Mouse (Mus musculus) limb, embryonic 11.5 days (tissue): Measurements from ENCODE around the gene R3hdm4. TPM values are rescaled to one million over a fixed set of nuclear protein-coding genes. Genes with fewer than 3 reads are reported as not detected.

ENCODE experiments used
- ATAC-seq: fragments of 200-750 bp; cut with Nextera tagmentation; 2 replicates; pipeline ENCODE4 v1.8.0; 2017; ENCODE audit warnings: low read depth; ENCODE audit not compliant: insufficient number of reproducible peaks, low FRiP score, low TSS enrichment
- DNase-seq: peaks from one replicate; pipeline ENCODE4 v3.0.0-alpha.2; 2015; ENCODE audit warnings: low spot score
- H3K27ac ChIP-seq: fragments of 300-500 bp; sonication (generic); replicated peaks from 2 replicates; pipeline ENCODE4 v1.5.1; 2014; ENCODE audit warnings: low read depth, mild to moderate bottlenecking, low read length
- H3K27me3 ChIP-seq: fragments of 300-500 bp; sonication (generic); 2 replicates; pipeline ENCODE4 v1.6.1; 2014; ENCODE audit warnings: mild to moderate bottlenecking, low read length, mixed read lengths; ENCODE audit not compliant: control insufficient read depth, insufficient read depth
- H3K36me3 ChIP-seq: fragments of 300-500 bp; sonication (generic); 2 replicates; pipeline ENCODE4 v1.6.1; 2014; ENCODE audit warnings: mild to moderate bottlenecking, low read length, moderate library complexity, mixed read lengths; ENCODE audit not compliant: control insufficient read depth, insufficient read depth
- H3K4me1 ChIP-seq: fragments of 300-500 bp; sonication (generic); 2 replicates; pipeline ENCODE4 v1.6.1; 2014; ENCODE audit warnings: low read length, mixed read lengths; ENCODE audit not compliant: control insufficient read depth, insufficient read depth
- H3K4me2 ChIP-seq: fragments of 300-500 bp; sonication (generic); 2 replicates; pipeline ENCODE4 v1.6.1; 2014; ENCODE audit warnings: low read depth, mild to moderate bottlenecking, moderate library complexity; ENCODE audit not compliant: severe bottlenecking
- H3K4me3 ChIP-seq: fragments of 300-500 bp; sonication (generic); 2 replicates; pipeline ENCODE4 v1.5.1; 2014; ENCODE audit warnings: low read depth, low read length
- H3K9ac ChIP-seq: fragments of 300-500 bp; sonication (generic); 2 replicates; pipeline ENCODE4 v1.6.1; 2014; ENCODE audit warnings: mild to moderate bottlenecking, low read length
- H3K9me3 ChIP-seq: fragments of 300-500 bp; sonication (generic); 2 replicates; pipeline ENCODE4 v1.6.1; 2016; ENCODE audit warnings: low read length; ENCODE audit not compliant: control insufficient read depth
- WGBS: fragments of 180-500 bp; shearing (Covaris S2); extraction: QIAGEN DNeasy Blood & Tissue Kit; methylation state at CpG from one replicate; pipeline ENCODE4 v1.1.7; 2014; 5-methylcytosine and 5-hydroxymethylcytosine counted together
- polyA plus RNA-seq: library from polyadenylated mRNA; unstranded; fragments of >200 nt; fragmentation: Nextera tagmentation; extraction: Ambion mirVana; gene quantifications from 2 replicates; pipeline ENCODE4 v1.2.1, GENCODE M21; 2014

R3hdm4 gene
- polyA plus RNA-seq, 1 experiment from 2014 or later, result 133 TPM

- Histone ChIP-seq H3K4me2 (peak overlapping the region; percentile 95), H3K27ac (peak overlapping the region; percentile 51; the same call in 1 of the 2 replicates), H3K9me3 (no peaks in the 10 kb centered on the region), H3K36me3 (no peaks in the 10 kb centered on the region), H3K9ac (peak overlapping the region; percentile 92), H3K4me3 (peak overlapping the region; percentile 88), H3K4me1 (peaks cover 34% of the 10 kb centered on the region), H3K27me3 (peaks cover 39% of the 10 kb centered on the region)
- ATAC-seq, result no peak
- WGBS, result 7% methylated on average over 8 of the region's 8 CpGs
- peak; percentile 37 for DNase-seq
Measured at GRCm38 (mm10) chr10:79916081-79916480, 4.9 kb downstream of the R3hdm4 start.

- H3K4me2 ChIP-seq, result peak overlapping the region; percentile 95; the same call in 1 of the 2 replicates
- no peak overlapping the region for H3K9ac ChIP-seq
- 73% methylated on average over 7 of the region's 7 CpGs for WGBS
- H3K36me3 ChIP-seq, result peaks cover 3% of the 10 kb centered on the region; the same call in 1 of the 2 replicates
- H3K27ac ChIP-seq, result no peak overlapping the region
- DNase-seq (no peak), ATAC-seq (no peak)
- H3K4me1 ChIP-seq, result peaks cover 25% of the 10 kb centered on the region
- no peak overlapping the region for H3K4me3 ChIP-seq
- H3K27me3 ChIP-seq, result peaks cover 29% of the 10 kb centered on the region
- no peaks in the 10 kb centered on the region for H3K9me3 ChIP-seq
Measured at GRCm38 (mm10) chr10:79914948-79915596, 5.9 kb downstream of the R3hdm4 start.

GRCm38 (mm10) chr10:79914131-79914947 is 6.7 kb downstream of the R3hdm4 start:
- DNase-seq (no peak), ATAC-seq (no peak)
- no peak overlapping the region for H3K4me3 ChIP-seq
- H3K9me3 ChIP-seq, result no peaks in the 10 kb centered on the region
- H3K27me3 ChIP-seq, result peaks cover 22% of the 10 kb centered on the region
- H3K27ac ChIP-seq, result no peak overlapping the region
- WGBS, result 73% methylated on average over 11 of the region's 11 CpGs
- H3K36me3 ChIP-seq, result peaks cover 3% of the 10 kb centered on the region; the same call in 1 of the 2 replicates
- no peak overlapping the region for H3K9ac ChIP-seq
- H3K4me2 ChIP-seq, result no peak overlapping the region
- peaks cover 22% of the 10 kb centered on the region for H3K4me1 ChIP-seq

- H3K4me1 ChIP-seq, result peaks cover 8% of the 10 kb centered on the region
- peaks cover 3% of the 10 kb centered on the region; the same call in 1 of the 2 replicates for H3K36me3 ChIP-seq
- no peak overlapping the region for H3K4me3 ChIP-seq
- H3K9me3 ChIP-seq, result no peaks in the 10 kb centered on the region
- H3K4me2 ChIP-seq, result no peak overlapping the region
- no peak overlapping the region for H3K9ac ChIP-seq
- DNase-seq, result no peak
- WGBS, result 61% methylated on average over 20 of the region's 20 CpGs
- H3K27ac ChIP-seq, result no peak overlapping the region
- ATAC-seq, result no peak
- peaks cover 3% of the 10 kb centered on the region for H3K27me3 ChIP-seq
Measured at GRCm38 (mm10) chr10:79912412-79912811, 8.6 kb downstream of the R3hdm4 start.

GRCm38 (mm10) chr10:79910556-79910955 is 10.5 kb downstream of the R3hdm4 start, which contains the start of gene Gm26602:
Gene Gm26602 (plus strand): TSS chr10:79910856.
- no peak within 1 kb of the TSS for H3K4me3 ChIP-seq
- no peak within 1 kb of the TSS for H3K4me2 ChIP-seq
- no peak within 1 kb of the TSS for H3K27ac ChIP-seq
- no peak within 1 kb of the TSS for H3K9ac ChIP-seq
- H3K36me3 ChIP-seq, result peaks cover 4% of the 10 kb centered on the region; the same call in 1 of the 2 replicates
- DNase-seq (no peak), ATAC-seq (no peak)
- 85% methylated on average over 4 of the region's 4 CpGs for WGBS
- H3K9me3 ChIP-seq, result no peaks in the 10 kb centered on the region
- no peaks in the 10 kb centered on the region for H3K27me3 ChIP-seq
- no peaks in the 10 kb centered on the region for H3K4me1 ChIP-seq

GRCm38 (mm10) chr10:79909092-79909922 is 11.7 kb downstream of the R3hdm4 start:
- peaks cover 12% of the 10 kb centered on the region; the same call in 1 of the 2 replicates for H3K36me3 ChIP-seq
- H3K4me2 ChIP-seq, result no peak overlapping the region

GRCm38 (mm10) chr10:79908167-79909091 is 12.6 kb downstream of the R3hdm4 start, which contains the start of gene Med16:
Gene Med16 (minus strand): TSS chr10:79908923.
- peak; percentile 97 for DNase-seq
- H3K4me2 ChIP-seq, result peak within 1 kb of the TSS; percentile 40
- H3K27ac ChIP-seq, result peak within 1 kb of the TSS; percentile 96
- H3K27me3 ChIP-seq, result no peaks in the 10 kb centered on the region
- no peaks in the 10 kb centered on the region for H3K4me1 ChIP-seq
- peaks cover 12% of the 10 kb centered on the region; the same call in 1 of the 2 replicates for H3K36me3 ChIP-seq
- H3K9ac ChIP-seq, result peak within 1 kb of the TSS; percentile 96
- peak; percentile 94 for ATAC-seq
- no peaks in the 10 kb centered on the region; the same call in 1 of the 2 replicates for H3K9me3 ChIP-seq
- H3K4me3 ChIP-seq, result peak within 1 kb of the TSS; percentile 71
- WGBS, result 1% methylated on average over 52 of the region's 52 CpGs

More at GRCm38 (mm10) chr10:79909092-79909922, 11.7 kb downstream of the R3hdm4 start:
- Histone ChIP-seq H3K9ac (no peak overlapping the region), H3K4me3 (no peak overlapping the region), H3K9me3 (no peaks in the 10 kb centered on the region; the same call in 1 of the 2 replicates), H3K27ac (no peak overlapping the region), H3K4me1 (no peaks in the 10 kb centered on the region), H3K27me3 (no peaks in the 10 kb centered on the region)
- ATAC-seq (no peak), DNase-seq (peak; percentile 59)
- 23% methylated on average over 14 of the region's 14 CpGs for WGBS
